Mouse (Mus musculus): ENCODE data around the gene Gm960.
"Not testable (repeated sequence)": the region's sequence is repeated elsewhere in the genome, so short reads cannot be mapped to it uniquely, and the experiment has no call there.

Gene Gm960

GRCm38 (mm10) chr19:4593792-4594522 is 104.5 kb downstream of the Gm960 start:
- DNase-seq (ENCODE audit: low spot score in 2 of 2): no peak

GRCm38 (mm10) chr19:4590025-4590424 is 108.4 kb downstream of the Gm960 start:
- no peak for DNase-seq (ENCODE audit: low spot score in 2 of 2)

DNA sequence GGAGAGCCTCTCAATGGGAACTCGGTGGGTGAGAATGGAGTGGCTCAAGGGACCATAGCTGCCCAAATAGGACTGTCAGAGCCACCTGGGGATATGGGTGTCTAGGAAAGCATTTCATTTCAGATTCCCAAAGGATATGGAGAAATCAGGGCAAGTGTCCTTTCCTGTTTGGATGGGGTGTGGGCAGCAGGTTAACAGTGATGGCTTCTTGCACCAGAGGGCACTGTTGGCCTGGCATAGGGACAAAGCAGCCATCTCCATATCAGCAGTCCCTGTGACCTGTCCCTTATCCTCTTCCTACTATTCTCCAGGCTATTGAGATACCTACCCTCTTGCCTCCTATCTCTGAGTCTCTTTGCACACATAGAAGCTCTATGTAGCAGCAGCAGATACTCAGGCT is 109.4 kb downstream of the Gm960 start:
- no peak for DNase-seq (ENCODE audit: low spot score in 2 of 2)

- DNase-seq (ENCODE audit: low spot score in 2 of 2): no peak
Measured at GRCm38 (mm10) chr19:4588430-4588829, 110.0 kb downstream of the Gm960 start.

- no peak for DNase-seq (ENCODE audit: low spot score in 2 of 2)
Measured at GRCm38 (mm10) chr19:4587426-4587825, 111.0 kb downstream of the Gm960 start.

- not testable (repeated sequence) for DNase-seq (ENCODE audit: low spot score in 2 of 2)
Measured at GRCm38 (mm10) chr19:4586783-4587182, 111.7 kb downstream of the Gm960 start.

DNA sequence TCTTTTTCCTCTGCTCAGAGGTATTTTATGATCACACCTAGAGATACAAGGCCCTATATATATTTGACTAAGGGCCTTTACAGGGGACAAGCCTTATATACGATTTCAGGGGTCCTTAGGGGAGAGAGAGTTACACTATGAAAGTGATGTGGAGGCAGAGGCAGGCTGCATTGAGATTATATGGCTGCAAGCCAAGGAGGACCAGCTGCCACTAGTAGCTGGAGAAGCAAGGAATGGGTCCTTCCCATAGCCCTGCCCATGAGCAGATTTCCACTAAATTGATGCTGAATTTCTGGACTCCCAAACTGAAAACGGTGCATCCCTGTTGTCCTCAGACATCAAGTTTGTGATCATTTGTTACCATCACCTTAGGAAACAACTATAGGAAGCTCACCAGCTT is 114.6 kb downstream of the Gm960 start:
- no peak for DNase-seq (ENCODE audit: low spot score in 2 of 2)

DNA sequence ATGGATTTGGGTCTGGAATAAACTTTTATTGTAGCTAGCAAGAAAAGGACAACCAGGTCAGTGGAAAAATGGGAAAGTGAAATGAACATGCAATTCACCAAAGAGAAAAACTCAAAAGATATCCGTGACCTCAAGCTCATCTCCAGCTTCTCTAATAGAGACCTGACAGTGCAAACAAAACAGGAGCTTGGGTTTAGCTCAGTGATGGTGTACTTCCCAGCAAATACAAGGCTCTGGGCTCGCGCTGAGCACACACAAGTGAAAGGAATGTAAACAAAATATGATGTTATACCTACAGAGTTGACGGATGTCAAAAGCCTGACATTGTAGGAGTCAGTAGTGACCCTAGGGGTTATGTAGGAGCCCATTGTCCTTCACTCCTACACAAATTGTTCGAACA is 119.2 kb downstream of the Gm960 start:
- no peak for DNase-seq (ENCODE audit: low spot score in 2 of 2)

- DNase-seq (ENCODE audit: low spot score in 2 of 2): no peak
Measured at GRCm38 (mm10) chr19:4578799-4579198, 119.7 kb downstream of the Gm960 start.
